Mouse (Mus musculus) c-Kit-positive CD71-positive TER-119-positive erythroid progenitor cells, embryonic 14.5 days (primary cell): Measurements from ENCODE around the gene Iars2.

Experiments used
- DNase-seq: peaks from one replicate; pipeline ENCODE4 v3.0.0-alpha.2; 2013; ENCODE audit warnings: low spot score

Iars2 gene

DNA sequence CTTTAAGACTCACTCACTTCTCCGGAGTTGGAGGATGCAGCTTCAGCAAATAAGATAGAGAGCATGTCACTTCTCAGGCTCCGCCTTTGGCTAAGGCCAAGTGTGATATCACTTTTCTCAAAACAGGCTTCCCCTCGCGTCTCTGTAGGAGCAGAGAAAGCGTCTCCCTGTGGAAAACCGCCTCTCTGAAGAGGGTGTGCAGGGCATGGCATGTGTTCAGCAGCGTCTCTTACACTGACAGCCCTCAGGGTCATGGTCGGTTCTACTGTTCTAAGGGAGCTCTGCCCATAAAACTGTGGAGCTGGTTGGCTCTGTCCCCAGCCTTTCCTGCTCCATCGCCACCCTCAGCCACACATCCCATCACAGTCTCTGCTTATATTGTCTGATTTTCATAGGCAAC, 49.9 kb downstream of the Iars2 start:
- DNase-seq = no peak

DNA sequence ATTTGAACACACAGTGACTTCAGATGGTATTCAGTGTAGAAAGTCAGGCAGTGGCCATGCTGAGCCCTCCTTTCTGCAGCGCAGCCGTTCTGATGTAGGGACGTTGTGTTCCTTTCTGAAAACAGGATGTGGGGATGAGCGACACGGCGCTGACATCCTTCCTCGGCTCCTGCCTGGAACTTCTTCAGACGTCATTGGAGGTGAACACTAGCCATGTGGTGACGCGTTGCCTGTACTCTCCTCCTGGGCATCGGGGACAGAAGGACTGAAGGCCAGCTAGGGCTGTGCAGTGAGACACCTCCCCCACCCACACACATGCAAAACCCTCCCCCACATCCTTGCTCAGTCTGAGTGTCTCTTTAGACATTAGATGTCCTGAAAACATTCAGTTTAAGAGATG, 52.2 kb downstream of the Iars2 start:
- DNase-seq = no peak

DNA sequence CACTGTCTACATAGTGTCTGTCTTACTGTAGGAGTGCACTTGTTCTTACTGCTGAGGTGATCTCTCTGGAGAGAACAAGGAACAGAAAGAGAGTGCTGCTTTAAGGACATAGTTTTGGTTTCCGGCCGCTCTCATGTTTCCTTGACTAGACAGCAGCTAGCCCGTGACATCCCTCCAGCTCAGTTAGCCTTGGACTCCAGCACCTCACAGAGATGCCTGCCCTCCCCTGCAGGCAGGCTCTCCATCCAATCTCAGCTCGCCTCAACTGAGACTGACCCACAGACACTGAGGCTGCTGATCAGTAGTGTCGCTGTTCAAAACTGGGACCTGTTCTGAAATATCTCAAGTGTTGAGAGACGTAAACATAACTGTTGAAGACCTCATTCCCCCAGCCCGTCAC, 53.2 kb downstream of the Iars2 start:
- no peak for DNase-seq

DNA sequence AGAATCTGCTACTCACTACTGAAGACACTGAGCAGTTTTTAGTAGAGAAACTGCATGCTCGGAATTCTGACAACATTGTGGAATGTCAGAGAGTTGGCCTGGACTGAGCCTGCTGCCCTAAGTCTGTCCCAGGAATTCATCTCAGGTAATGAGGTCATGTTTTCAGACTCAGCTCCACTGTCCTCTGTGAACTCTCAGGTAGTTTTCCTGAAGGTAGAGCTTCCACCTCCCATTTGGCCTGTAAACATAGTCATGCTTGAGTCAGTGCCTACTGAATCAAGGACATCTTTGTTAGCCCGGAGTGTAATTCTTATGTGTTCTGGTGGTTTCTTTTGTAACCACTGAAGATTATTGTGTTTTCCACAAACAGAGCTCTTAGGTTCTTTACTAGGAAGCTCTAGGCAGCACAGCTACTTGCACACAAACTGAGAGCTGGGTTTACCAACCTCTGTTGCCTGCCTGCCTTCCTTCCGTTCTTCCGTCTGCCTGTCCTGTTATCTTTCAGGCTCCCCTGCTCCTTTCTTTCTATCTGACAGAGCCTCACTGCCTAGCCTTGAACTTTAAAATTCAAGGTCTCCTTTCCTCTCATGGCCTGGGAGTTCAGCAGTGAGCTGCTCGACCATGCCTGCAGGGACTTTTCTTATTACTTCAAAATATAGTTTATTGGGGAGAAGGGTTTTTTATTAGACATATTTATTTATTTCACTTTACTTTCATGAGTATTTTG, 54.2 kb downstream of the Iars2 start:
- no peak for DNase-seq

DNA sequence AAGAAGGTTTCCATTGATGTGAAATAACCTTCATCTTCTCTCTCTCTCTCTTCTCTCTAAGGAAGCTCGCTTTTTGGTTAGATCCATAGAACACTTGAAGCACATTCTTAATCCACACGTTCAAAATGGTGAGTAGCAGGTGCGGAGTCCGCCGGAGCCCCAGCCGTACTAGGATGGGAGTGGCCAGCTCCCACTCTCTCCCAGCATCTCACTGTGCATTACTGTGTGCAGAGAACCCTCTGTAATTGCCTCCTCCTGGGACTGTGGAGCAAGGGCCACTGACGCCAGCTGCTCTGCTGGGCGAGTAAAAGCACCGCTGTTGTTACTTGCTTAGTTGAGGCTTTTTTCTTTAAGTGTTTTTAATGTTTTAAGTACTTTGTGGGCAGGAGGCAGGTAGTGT, 57.8 kb downstream of the Iars2 start:
- DNase-seq = no peak

DNA sequence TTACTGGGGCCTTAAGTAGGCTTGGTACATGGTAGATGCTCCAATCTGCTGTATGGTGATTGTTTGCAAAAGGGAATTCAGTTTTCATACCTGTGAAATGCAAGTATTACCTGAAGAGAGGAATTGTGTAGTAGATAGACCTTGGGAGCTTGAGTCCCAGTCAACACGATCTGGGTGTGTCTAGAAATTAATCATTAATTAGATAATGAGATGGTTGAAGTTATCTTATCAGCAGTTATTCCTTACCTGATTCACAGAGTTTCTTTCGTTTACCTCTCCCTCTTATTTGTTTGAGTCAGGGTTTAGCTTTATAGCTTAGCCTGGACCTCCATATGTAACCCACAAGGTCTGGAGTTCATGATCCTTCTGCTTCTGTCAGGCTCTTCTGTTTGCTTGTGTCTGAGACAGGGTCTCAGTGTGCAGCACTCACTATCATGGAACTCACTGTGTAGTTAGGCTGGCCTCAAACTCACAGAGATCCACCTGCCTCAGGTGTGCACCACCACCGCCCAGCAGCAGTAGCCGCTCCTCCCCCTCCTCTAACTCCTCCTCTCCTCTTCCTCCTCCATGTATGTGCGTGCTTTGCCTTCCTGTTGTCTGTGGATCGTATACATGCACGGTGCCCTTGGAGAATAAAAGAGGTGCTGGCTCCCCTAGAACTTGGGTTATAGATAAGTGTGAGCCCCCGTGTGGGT, 58.6 kb downstream of the Iars2 start:
- no peak for DNase-seq

DNA sequence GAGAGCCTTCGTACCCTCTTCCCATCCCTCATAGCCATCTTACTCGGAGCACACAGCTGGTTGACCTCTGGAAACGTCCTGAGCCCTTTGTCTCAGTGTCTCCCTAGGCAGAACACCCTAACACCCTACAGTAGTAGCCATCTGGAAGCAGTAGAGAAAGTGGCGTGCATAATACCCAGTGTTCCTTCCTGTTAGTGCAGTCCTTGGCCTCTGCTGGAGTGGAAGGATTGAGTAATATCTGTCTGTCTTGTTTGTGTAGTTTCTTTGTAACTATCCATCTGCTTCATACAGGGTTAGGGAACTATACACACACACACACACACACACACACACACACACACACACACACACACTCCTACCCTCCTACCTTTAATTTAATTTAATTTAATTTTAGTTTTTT, 60.5 kb downstream of the Iars2 start:
- no peak for DNase-seq

DNA sequence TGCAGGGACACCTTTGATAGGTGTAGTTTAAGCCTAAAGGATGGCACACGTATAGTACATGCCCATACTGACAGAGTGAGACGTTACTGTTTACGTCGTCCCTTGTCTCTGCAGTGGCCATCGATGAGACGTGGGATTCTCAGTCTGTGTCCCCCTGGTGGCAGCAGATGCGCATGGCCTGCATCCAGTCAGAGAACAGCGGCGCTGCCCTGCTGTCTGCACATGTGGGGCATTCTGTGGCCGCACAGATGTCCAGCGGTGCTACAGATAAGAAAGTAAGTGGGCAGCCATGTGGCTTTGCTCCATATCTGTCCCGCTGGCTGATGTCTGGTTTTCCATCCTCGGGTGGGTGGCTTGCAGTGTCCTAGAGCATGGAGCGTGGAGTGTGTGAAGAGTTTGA, 66.6 kb downstream of the Iars2 start:
- no peak for DNase-seq

DNA sequence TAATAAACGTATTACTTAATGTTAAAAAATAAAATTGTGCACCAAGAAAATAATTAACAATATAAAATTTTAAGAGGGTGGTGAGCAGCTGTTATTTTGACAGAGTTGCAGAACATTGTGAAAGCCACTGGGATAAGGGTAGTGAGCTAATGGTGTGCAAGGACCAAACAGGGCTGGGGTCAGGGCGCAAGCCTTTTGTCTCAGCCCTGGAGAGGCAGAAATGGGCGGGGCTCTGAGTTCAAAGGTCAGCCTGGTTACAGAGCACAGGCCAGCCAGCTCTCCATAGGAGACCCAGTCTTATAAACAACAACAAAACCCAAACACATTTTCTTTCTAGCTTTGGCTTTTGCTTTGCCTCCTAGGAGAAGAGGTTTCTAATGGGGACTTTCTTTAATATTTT, 72.4 kb downstream of the Iars2 start:
- no peak for DNase-seq

DNA sequence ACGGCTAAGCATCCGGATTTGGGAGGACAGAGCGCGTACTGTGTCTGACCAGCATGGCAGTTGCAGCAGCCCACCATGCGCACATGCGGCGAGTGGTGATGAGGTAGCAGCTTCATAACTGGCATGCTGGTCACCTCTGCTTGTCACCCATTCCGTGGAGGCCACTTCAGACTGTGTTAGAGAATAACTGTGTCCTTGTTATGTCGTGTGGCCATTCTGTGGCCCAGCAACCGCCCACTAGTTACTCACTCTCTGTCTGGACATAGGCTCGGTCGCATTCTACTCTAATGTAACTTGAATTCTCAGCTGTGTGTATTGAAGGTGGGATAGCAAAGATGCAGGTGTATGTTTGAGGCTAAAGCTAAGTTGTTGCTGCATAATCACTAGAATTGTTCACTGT, 73.9 kb downstream of the Iars2 start:
- DNase-seq = no peak

DNA sequence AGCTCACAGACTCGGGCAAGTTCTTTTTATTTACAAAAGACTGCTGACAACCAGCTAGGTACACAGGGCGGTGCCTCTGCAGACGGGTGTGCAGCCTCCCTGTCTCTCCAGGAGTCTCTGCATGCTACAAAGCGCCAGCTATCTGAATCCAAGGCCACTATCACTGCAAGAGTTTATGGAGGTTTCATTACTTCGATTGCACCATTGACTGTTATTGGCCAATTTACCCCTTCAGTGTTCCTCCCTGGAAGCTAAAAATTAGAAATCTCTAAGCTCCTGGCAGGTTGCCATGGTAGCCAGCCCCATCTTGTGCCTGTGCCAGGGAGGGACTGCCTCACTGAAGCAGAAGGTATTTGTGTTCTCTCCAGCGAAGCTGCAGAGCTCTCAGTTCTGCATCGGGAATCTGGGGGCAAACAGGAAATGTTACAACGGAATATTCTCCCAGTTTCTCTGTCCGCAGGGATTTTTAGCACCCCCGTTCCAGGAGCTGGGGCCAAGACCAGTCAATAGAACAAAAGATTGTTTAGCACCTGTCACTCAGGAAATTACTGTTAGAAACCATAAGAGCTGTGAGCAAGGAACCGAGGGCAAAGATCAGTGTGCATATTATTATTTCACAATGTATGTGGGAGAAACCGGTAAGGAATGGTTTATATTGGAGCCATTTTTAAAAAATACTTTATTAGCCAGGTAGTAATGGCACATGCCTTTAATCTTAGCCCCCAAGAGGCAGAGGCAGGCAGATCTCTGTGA, 75.9 kb downstream of the Iars2 start:
- no peak for DNase-seq

DNA sequence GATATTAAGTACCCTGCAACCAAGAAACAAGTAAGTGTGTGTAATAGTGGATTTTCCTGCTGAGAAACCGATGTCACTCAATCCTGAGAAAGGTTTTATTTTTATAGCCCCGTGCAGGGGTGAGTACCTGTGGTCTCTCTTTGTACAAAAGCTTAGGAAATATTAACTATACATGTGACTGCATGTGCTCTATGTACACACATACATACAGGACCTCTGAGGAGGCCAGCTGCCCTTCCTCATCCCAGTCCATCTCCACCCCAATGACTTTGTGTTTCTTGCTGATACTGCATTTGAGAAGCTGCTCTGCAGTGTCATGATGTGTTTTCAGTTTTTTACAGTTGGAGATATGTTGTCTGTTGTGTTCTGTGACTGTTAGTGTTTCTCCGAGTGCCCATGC, 76.8 kb downstream of the Iars2 start:
- no peak for DNase-seq

DNA sequence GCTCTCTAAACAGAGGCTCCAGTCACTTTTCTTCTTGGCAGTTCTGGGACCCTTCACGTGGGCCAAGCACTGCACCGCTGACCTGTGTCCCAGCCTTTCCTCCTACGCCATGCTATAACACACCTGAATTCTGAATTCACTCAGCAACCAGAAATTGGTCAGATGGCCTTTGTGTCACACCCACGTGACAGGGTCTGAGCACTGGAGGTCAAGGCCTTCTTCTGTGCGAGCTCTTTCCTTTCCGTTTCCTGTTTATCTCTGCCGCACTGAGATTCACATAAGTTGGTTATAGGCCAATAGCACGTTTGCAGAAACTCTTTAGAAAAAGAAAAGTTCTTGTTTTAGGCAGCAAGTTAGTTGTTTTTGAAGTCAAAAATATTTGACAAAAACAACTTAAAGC, 80.5 kb downstream of the Iars2 start:
- no peak for DNase-seq

DNA sequence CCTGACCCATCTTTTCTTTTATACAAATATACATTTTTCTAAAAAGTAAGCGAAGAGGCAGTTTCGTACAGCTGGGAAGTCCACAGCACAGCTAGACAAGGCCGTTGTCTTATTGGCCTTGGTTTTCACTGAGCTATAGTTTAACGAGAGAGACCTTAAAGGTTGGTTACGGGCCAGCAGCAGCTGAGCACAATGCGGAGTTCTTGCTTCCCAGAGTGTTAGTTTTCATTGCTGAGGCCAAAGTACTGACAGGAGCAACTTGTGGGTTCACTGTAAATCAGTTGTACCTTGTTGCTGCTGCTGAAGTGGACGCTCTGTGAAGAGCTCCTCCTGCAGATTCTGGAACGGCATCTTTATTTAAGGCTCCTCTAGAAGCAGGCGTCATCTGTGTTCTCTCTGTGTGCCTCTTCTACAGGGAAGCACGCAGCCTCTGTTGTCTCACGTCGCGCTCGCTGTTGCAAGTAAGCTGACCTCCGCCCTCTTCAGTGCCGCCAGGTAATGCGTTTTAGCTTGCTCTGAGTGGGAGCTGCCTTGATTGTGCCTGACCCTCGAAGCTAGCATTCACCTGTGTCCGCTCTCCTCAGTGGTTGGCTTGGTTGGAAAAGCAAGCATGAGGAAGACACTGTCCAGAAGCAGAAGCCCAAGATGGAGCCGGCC, 81.6 kb downstream of the Iars2 start:
- no peak for DNase-seq

DNA sequence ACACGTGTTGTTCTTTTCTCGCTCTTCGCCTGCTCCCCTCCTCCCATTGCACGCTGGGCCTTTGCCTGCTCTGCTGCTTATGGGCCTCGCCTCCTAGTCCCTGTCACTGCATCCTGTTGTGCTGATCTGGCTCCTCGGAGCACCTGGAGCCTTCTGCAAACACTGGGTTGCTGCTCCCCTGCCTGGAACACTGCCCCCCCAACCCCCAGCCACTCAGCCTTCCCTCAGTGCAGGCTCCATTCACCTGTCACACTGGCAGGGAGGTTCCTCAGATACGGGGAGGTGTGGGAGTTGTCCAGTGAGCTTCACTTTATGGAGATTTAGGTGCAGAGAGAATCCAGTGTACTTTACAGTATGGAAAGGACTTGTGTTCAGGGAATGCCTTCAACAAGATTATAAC, 83.7 kb downstream of the Iars2 start:
- no peak for DNase-seq

DNA sequence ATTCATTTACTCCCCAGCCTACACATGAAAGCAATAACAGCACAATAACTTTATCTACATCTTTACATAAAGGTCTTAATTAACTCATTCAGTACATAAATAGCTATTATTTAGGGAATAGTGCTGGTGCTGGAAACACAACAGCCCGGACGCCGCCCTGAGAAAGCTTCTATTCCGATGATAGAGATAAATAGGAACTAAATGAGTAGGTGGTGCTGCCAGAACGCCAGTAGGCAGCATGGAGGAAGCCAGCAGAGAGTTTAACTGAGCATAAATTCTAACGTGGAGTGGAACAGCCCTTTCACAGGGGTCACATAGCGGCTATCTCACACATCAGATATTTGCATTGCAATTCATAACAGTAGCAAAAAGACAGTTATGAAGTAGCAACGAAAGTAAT, 86.2 kb downstream of the Iars2 start:
- no peak for DNase-seq

DNA sequence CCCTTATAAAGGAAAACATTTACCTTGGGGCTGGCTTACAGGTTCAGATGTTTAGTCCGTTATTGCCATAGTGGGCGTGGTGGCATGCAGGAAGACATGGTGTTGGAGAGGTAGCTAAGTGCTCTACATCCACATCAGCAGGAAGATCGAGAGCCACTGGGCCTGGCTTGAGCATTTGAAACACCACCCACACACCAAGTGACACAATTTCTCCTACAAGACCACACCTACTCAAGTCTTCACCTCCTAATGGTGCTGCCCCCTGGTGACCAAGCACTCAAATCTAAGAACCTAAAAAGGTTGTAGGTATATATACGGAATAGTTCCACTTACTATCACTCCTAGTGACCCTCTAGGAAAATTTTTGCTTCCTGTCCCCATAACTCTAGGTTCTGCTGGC, 92.7 kb downstream of the Iars2 start:
- DNase-seq = no peak

DNA sequence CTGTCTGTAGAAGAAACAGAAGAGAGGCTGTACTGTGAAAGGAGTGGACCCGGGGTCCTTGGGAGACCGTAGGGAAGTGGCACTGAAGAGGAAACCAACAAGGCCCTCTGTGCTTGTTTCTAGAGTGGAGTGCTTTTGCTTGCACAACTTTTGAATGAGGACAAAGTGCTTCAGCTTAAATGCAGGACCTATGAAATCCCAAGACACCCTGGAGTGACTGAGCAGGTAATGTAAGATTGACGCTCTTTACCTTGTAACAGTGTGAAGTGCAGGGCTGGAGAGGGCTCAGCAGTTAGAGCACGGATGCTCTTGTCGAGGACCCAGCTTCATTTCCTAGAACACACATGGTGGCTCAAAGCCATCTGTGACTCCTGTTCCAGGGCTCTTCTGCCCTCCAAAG, 93.4 kb downstream of the Iars2 start:
- DNase-seq = no peak
